Mouse (Mus musculus) stomach, embryonic 15.5 days (tissue): ENCODE results near the gene Bcl10. TPM values are rescaled to one million over a fixed set of nuclear protein-coding genes. Genes with fewer than 3 reads are reported as not detected.

Source experiments
- ATAC-seq: fragments of 200-750 bp; cut with Nextera tagmentation; 2 replicates; pipeline ENCODE4 v1.8.0; 2017; ENCODE audit warnings: low read depth, moderate number of reproducible peaks, moderate TSS enrichment; ENCODE audit not compliant: insufficient read depth, low FRiP score
- H3K27ac ChIP-seq: fragments of 300-500 bp; sonication (generic); 2 replicates; pipeline ENCODE4 v1.5.1; 2015; ENCODE audit warnings: mild to moderate bottlenecking, inconsistent platforms
- H3K27me3 ChIP-seq: fragments of 300-500 bp; sonication (generic); replicated peaks from 2 replicates; pipeline ENCODE4 v1.6.1; 2015; ENCODE audit warnings: inconsistent platforms
- H3K36me3 ChIP-seq: fragments of 300-500 bp; sonication (generic); 2 replicates; pipeline ENCODE4 v1.6.1; 2015; ENCODE audit warnings: inconsistent platforms
- H3K4me1 ChIP-seq: fragments of 300-500 bp; sonication (generic); 2 replicates; pipeline ENCODE4 v1.6.1; 2015; ENCODE audit warnings: inconsistent platforms
- H3K4me2 ChIP-seq: fragments of 300-500 bp; sonication (generic); 2 replicates; pipeline ENCODE4 v1.6.1; 2015; ENCODE audit warnings: mild to moderate bottlenecking, inconsistent platforms
- H3K4me3 ChIP-seq: fragments of 300-500 bp; sonication (generic); replicated peaks from 2 replicates; pipeline ENCODE4 v1.5.1; 2015; ENCODE audit warnings: inconsistent platforms
- H3K9ac ChIP-seq: fragments of 300-500 bp; sonication (generic); 2 replicates; pipeline ENCODE4 v1.6.1; 2015; ENCODE audit warnings: inconsistent platforms
- H3K9me3 ChIP-seq: fragments of 300-500 bp; sonication (generic); 2 replicates; pipeline ENCODE4 v1.6.1; 2016; ENCODE audit warnings: inconsistent platforms
- WGBS: fragments of 180-500 bp; shearing (Covaris S2); methylation state at CpG from one replicate; pipeline ENCODE4 v1.1.7; 2015; 5-methylcytosine and 5-hydroxymethylcytosine counted together
- polyA plus RNA-seq: library from polyadenylated mRNA; unstranded; fragments of >200 nt; fragmentation: Nextera tagmentation; extraction: Ambion mirVana; gene quantifications from 2 replicates; pipeline ENCODE4 v1.2.1, GENCODE M21; 2015

The Bcl10 gene
- polyA plus RNA-seq, 1 experiment from 2014 or later = 51.3 TPM

DNA sequence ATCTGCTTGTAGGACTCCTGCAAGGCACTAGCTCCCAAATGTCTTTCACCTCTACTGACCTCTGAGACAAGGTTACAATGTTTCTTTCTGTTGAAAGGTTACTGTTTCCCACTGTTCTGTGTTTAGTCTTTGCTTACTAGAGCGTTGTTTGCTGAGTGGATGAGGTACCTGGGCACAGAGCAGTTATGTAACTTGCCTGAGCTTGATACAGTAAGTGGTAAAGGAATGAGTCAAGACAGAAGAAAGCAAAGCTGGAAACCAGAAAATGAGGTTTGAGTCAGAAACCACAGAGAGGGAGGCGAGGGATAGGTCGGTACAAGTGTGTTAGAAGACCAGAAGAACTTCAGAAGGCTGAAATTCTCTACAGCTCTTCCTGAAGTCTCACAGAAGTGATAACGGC is 5.8 kb upstream of the Bcl10 start:
- Histone ChIP-seq H3K27me3 (no peaks in the 10 kb centered on the region), H3K9me3 (no peaks in the 10 kb centered on the region), H3K36me3 (no peaks in the 10 kb centered on the region), H3K27ac (no peak overlapping the region; the same call in 1 of the 2 replicates), H3K9ac (no peak overlapping the region), H3K4me2 (no peak overlapping the region), H3K4me1 (no peaks in the 10 kb centered on the region), H3K4me3 (no peak overlapping the region)
- WGBS = 70% methylated on average over 4 of the region's 4 CpGs
- ATAC-seq = no peak

DNA sequence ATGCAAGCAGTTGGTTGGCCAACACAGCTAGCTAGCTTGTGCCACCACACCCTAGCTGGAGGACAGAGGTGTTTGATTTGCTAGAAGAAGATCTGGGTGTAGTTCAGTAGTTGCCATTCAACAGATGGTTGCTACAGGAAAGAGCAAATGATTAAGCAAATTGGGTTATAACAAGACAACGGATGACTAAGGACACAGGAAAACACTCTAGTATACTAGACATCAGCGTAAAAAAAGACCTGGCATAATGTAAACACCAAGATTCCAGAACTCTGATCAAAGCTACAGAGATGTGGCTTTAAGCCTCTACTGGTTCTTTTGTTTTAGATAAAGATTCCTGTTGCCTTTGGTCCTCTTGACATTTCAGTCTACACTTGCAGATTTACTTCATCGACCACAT is 367 bp downstream of the Bcl10 start:
- Histone ChIP-seq H3K27ac (no peak overlapping the region), H3K4me3 (no peak overlapping the region), H3K9ac (no peak overlapping the region), H3K36me3 (0 out of 2 replicates have a peak, but pooled peaks cover 4% of the 10 kb centered on the region), H3K27me3 (no peaks in the 10 kb centered on the region), H3K4me1 (peaks cover 18% of the 10 kb centered on the region; the same call in 1 of the 2 replicates), H3K9me3 (no peaks in the 10 kb centered on the region), H3K4me2 (no peak overlapping the region)
- ATAC-seq = no peak
- WGBS = 39% methylated on average over 3 of the region's 3 CpGs

DNA sequence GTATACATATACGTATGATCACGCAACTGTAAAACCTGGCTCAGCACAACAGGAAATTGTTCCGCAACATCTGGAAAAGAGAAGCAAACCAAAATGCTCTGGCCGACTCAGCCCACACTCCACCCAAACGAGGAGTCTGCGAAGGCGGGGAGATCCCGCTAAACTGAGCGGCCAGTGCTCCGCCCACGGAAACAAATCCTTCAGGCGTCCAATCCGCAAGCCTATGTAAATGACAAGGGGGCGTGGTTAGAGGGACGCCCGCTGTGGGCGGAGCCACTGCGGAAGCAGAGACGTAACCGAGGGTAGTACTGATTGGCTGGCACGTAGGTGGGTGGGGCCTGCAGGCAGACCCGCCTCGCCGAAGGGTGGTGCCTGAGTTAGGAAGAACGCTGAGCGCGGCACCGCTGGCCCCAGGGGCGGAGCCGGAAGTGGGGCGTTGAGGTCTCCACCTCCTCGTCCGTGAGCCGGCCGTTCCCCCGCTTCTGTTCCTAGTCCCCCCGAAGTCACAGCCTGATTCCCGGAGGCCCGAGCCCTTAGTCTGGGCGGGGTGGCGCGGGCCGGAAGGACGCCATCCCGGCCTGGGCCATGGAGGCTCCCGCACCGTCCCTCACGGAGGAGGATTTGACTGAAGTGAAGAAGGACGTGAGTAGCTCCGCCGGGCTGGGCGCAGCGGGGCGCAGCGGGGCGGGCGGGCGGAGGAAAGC is 1.4 kb downstream of the Bcl10 start:
- Histone ChIP-seq H3K27ac (peak overlapping the region; percentile 97), H3K9me3 (no peaks in the 10 kb centered on the region), H3K4me3 (peak overlapping the region; percentile 95), H3K9ac (peak overlapping the region; percentile 97), H3K36me3 (0 out of 2 replicates have a peak, but pooled peaks cover 4% of the 10 kb centered on the region), H3K4me2 (peak overlapping the region; percentile 61), H3K4me1 (peaks cover 18% of the 10 kb centered on the region; the same call in 1 of the 2 replicates), H3K27me3 (no peaks in the 10 kb centered on the region)
- WGBS = under 1% methylated on average over 58 of the region's 58 CpGs
- ATAC-seq = peak; percentile 100

DNA sequence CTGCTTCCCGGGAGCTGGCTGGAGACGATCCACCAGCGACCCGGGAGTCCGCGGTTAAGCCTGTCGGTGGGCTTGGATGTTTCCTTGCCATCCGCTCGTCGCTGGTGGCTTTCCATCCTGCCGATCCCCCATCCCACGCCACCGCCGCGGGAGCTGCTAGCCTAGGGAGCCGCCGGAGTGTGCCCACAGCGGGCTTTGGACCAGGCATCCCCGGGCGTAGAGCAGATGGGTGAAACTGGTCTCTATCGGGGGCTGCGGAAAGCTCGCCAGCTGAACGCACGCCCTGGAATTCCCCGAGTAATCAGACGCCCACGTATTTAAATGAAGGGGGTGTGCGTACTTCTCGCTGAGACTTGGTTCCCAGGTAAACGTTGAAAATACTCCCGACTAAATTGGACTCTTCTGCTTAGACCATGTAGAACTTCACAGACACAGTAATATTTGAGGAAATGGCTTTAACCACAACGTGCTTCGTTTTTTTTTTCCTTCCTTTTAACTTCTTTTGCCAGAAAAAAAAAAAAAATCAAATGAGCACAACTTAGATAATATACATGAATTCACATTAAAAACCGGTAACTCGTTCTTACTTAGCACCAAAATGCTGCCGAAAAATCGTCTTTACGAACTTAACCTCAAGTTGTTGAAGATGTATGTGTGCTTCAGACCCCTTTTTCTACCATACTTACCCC is 2.2 kb downstream of the Bcl10 start:
- Histone ChIP-seq H3K27ac (peak overlapping the region; percentile 97), H3K27me3 (no peaks in the 10 kb centered on the region), H3K9me3 (no peaks in the 10 kb centered on the region), H3K4me2 (peak overlapping the region; percentile 61), H3K4me1 (peaks cover 18% of the 10 kb centered on the region; the same call in 1 of the 2 replicates), H3K36me3 (0 out of 2 replicates have a peak, but pooled peaks cover 4% of the 10 kb centered on the region), H3K9ac (peak overlapping the region; percentile 97), H3K4me3 (peak overlapping the region; percentile 95)
- ATAC-seq = peak; percentile 4; the same call in 1 of the 2 replicates
- 3% methylated on average over 39 of the region's 39 CpGs for WGBS

DNA sequence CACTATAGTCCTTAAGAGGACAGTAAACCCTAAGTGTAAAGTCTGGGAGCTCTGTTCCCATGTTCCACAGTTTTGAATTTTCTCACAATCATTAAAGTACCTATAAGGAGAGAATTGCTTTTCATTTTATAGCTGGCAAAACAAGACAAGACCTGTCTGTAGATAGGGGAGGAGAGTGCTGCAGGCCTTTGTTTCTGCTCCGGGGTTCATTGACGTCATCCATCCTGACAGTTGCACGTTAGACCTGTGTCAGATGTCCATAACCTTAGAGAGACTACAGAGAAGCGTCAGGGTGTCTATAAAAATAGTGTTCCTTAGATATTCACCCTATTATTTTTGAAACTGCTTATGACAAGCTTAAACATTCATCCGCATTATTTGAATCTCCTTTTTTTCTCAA is 2.9 kb downstream of the Bcl10 start:
- Histone ChIP-seq H3K4me1 (peaks cover 18% of the 10 kb centered on the region; the same call in 1 of the 2 replicates), H3K36me3 (0 out of 2 replicates have a peak, but pooled peaks cover 4% of the 10 kb centered on the region), H3K4me3 (peak overlapping the region; percentile 95), H3K27ac (0 out of 2 replicates have a peak overlapping the region, but pooled peaks have one; percentile 11), H3K4me2 (peak overlapping the region; percentile 61), H3K27me3 (no peaks in the 10 kb centered on the region), H3K9ac (peak overlapping the region; percentile 23; the same call in 1 of the 2 replicates), H3K9me3 (no peaks in the 10 kb centered on the region)
- no peak for ATAC-seq
- WGBS = 66% methylated on average over 5 of the region's 5 CpGs

DNA sequence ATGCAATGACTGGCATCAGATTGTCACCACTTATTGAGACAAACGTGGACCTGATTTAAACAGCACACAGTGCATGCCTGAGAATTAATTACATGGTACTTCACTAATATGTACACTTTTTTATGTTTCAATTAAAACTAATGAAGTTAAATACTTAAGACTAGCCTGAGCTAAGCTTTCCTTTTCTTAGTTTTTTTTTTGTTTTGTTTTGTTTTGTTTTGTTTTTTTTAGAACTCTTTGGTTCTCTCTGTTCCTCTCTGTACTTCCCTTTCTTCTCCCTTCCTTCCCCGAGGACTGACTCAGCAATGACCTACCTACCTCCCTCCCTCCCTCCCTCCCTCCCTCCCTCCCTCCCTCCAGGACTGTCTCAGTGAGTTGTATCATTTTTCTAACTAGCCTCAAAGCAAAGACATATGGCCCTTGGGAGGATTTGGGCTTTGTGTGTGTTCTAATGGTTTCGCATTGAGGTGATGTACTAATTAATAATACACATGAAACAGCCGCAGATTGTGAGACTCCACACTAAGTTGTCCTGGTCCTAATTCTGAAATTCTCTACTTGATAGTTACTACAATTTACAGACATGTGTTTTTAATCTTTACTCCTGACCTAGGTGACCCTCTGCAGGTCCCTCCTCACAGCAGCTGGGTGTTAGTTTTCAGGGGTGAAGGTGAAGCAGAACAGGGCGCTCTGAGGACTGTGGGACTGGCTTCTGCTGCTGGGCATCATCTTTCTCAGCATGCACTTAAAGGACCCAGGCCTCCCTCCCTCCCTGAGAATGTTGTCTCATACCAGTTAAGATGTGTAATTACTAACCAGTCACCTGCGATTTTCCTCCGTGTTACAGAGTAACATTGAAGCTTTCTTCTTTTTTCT is 7.2 kb downstream of the Bcl10 start:
- no peaks in the 10 kb centered on the region for H3K27me3 ChIP-seq
- no peak for ATAC-seq
- no peak overlapping the region for H3K4me2 ChIP-seq
- peaks cover 13% of the 10 kb centered on the region; the same call in 1 of the 2 replicates for H3K4me1 ChIP-seq
- 75% methylated on average over 7 of the region's 7 CpGs for WGBS
- H3K4me3 ChIP-seq = no peak overlapping the region
- H3K9ac ChIP-seq = no peak overlapping the region
- peaks cover 13% of the 10 kb centered on the region for H3K36me3 ChIP-seq
- no peak overlapping the region for H3K27ac ChIP-seq
- H3K9me3 ChIP-seq = no peaks in the 10 kb centered on the region

DNA sequence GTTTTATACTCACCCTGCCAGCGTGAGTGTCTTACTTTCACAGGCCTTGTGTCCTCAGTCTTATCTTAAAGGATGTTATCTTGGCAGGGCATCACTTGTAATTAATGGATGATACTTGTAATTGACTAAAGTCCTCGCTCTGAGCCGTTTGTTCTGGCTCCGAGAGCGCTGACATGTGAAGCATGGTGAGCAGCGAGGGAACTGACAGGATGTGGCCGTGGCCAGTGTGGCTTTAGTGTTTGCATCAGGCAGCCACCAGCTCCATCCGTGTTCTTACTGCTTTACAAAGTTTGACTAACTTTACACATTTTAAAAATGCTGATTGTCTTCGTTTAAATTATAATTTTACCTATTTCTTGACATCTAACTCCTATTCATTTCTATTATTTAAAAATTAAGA is 11.2 kb downstream of the Bcl10 start:
- H3K4me2 ChIP-seq = no peak overlapping the region
- H3K36me3 ChIP-seq = peaks cover 9% of the 10 kb centered on the region
- H3K4me3 ChIP-seq = no peak overlapping the region
- 61% methylated on average over 9 of the region's 9 CpGs for WGBS
- H3K27ac ChIP-seq = no peak overlapping the region
- H3K27me3 ChIP-seq = no peaks in the 10 kb centered on the region
- H3K4me1 ChIP-seq = peaks cover 2% of the 10 kb centered on the region
- H3K9ac ChIP-seq = no peak overlapping the region
- H3K9me3 ChIP-seq = no peaks in the 10 kb centered on the region
- ATAC-seq = no peak

DNA sequence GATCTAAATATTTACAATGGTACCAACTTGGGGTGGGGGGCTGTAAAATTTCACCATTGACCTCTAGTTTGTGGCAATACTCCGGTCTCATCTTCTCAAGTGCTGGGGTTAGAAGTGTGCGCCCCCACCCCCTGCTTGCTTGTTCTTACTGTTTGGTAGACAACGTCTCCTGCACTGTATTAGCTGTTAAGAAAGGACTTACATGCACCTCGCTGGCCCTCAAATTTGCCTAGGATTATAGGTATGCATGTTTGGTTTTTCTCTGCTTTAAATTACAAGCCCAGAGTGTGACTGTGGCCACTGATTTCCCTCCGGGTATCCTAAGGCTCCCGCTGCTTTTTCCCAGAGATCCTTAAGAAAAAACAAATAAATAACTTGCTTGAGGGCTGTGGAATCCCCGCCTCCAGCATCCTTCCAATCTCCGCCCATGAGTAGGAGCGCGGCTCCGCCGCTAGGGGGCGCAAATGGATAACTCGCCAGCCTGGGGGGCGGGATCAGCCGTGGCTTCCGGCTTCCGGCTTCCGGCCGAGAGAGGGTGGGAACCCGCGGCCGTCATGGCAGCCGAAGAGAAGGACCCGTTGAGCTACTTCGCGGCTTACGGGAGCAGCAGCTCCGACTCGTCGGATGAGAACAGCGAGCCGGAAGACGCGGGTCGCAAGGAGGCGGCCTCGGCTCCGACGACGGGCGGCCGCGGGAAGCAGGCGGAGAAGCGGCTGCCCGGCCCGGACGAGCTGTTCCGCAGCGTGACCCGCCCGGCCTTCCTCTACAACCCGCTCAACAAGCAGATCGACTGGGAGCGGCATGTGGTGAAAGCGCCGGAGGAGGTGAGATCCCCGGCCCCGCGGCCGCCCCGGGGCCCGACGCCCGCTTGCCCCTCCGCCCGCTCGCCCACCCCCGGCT is 15.2 kb downstream of the Bcl10 start, which contains the start of gene 2410004B18Rik:
Gene 2410004B18Rik, plus strand, starts transcription at position 510 of the 900 bp plus-strand sequence.
- peaks cover 19% of the 10 kb centered on the region for H3K4me1 ChIP-seq
- H3K27me3 ChIP-seq = no peaks in the 10 kb centered on the region
- peak within 1 kb of the TSS; percentile 99 for H3K4me3 ChIP-seq
- H3K9me3 ChIP-seq = no peaks in the 10 kb centered on the region
- ATAC-seq = peak; percentile 92
- H3K9ac ChIP-seq = peak within 1 kb of the TSS; percentile 95
- under 1% methylated on average over 59 of the region's 70 CpGs for WGBS
- peak within 1 kb of the TSS; percentile 80 for H3K4me2 ChIP-seq
- peak within 1 kb of the TSS; percentile 84 for H3K27ac ChIP-seq
- peaks cover 11% of the 10 kb centered on the region; the same call in 1 of the 2 replicates for H3K36me3 ChIP-seq

DNA sequence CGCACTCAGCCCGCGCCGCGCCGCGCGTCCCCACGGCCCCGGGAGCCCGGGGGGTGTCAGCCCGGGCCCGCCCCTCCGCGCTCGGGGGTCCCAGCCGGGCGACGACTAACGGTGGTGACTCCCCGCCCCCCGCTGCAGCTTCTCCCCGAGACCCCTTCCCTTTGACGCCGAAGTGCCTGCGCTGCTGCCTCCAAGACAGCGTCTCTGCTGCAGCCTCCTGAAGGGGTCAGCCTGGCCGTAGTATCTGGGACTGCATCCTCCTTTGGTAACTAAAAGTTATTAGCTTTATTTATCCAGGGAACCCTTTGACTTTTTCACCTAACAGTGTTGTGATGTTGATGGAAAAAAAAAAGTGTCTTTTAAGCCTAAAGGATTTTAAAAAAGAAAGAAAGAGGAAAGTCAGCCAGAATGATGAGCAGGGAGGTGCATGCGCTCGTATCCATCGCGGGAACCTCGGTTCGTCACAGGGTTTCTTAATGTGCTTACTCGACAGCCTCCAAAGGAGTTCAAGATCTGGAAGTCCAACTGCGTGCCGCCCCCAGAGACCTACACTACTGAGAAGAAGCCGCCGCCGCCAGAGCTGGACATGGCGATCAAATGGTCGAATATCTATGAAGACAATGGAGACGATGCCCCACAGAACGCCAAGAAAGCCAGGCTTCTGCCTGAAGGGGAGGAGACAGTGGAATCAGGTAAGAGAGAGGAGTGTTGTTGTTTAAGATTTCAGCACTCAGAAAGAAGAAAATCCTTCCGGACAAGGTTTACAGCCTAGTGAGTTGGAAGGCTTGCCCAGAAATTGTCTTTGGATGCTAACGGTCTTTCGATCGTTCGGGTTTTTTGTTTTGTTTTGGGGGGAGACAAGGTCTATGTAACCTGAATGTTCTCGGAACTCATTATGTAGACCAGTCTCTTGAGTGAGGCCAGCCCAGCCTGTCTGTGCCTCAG is 16.1 kb downstream of the Bcl10 start:
- Histone ChIP-seq H3K9me3 (no peaks in the 10 kb centered on the region), H3K27ac (peak overlapping the region; percentile 84), H3K9ac (peak overlapping the region; percentile 95), H3K36me3 (peaks cover 11% of the 10 kb centered on the region; the same call in 1 of the 2 replicates), H3K4me1 (peaks cover 19% of the 10 kb centered on the region), H3K27me3 (no peaks in the 10 kb centered on the region), H3K4me3 (peak overlapping the region; percentile 99), H3K4me2 (peak overlapping the region; percentile 80)
- ATAC-seq = no peak
- 18% methylated on average over 50 of the region's 50 CpGs for WGBS

DNA sequence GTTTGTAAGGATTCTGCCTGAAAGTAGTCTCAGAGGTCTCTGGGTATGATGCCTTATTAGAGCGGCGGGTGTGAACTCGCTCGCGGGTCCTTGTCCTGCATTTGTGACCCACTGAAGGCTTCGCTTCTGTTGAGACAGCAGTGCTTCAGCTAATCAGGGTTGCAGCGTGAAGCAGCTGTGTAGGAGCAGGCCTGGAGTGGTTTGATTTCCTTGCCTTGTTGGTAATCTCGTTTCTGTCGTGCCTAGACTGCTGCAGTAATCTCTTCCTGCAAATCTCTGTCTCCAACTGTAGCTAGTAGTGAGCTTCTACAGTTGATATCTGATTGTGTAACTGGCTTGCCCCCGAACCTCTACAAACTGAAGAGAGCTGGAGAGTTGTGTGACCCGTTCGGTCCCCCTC is 16.8 kb downstream of the Bcl10 start:
- peaks cover 14% of the 10 kb centered on the region for H3K36me3 ChIP-seq
- no peak overlapping the region for H3K9ac ChIP-seq
- H3K27me3 ChIP-seq = no peaks in the 10 kb centered on the region
- ATAC-seq = no peak
- H3K4me1 ChIP-seq = peaks cover 19% of the 10 kb centered on the region
- H3K4me2 ChIP-seq = peak overlapping the region; percentile 80
- H3K9me3 ChIP-seq = no peaks in the 10 kb centered on the region
- 81% methylated on average over 12 of the region's 12 CpGs for WGBS
- H3K4me3 ChIP-seq = peak overlapping the region; percentile 99
- H3K27ac ChIP-seq = no peak overlapping the region
